Mouse (Mus musculus): ENCODE results near the gene Coro1c. TPM values are rescaled to one million over a fixed set of nuclear protein-coding genes. Genes with fewer than 3 reads are reported as not detected.

The Coro1c gene
- 10 to 100 TPM; 59.2 to 70.7 TPM for polyA plus RNA-seq (2017; shearing (Covaris generic))

- ATAC-seq, result peak; percentile 79
Measured at GRCm38 (mm10) chr5:113908592-113909441, at the start of gene Coro1c. Coro1c (minus strand) TSS chr5:113908758.

GRCm38 (mm10) chr5:113956510-113956909 is 48.0 kb upstream of the Coro1c start:
- ATAC-seq, result peak; percentile 38

DNA sequence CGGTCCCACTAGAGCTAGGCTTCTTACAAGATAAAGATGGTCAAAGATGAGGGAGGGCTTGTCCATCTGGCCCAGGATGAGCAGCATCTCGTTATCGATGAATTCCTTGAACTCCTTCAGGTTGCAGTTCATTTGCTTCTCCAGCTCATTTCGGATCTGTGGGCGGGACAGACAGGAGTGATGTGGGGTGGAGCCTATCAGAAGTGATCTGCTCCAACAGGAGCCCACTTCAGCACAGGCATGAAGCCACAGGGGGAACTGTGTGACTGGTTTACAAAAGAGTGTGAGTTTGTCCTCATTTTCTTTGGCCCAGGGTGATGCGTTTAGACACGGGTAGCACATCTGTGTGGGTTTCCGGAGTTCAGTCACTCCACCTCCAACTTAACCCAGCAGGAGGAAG is 47.1 kb upstream of the Coro1c start:
- no peak for ATAC-seq

- no peak for ATAC-seq
Measured at GRCm38 (mm10) chr5:113955281-113955680, 46.7 kb upstream of the Coro1c start.

- ATAC-seq, result peak; percentile 79
Measured at GRCm38 (mm10) chr5:113954421-113954820, 45.9 kb upstream of the Coro1c start.

DNA sequence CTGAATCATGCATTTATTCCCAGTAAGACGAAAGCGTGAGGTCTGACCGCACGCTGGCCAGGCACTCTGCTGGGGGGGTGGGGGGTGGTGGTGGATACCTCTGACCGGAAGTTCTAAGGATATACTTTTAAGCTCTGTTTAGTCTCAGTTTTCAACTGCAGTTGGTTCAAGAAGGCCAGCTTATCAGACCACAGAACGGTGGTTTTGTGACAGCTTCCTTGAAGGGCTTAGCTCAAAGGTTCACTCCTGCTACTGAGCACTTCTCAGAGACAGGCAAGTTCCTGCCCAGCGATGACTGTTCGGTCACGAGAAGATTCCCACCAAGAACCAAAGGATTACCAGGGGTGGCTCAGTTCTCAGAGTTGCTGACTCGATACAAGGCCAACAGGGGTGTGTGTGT is 44.0 kb upstream of the Coro1c start:
- ATAC-seq, result no peak

GRCm38 (mm10) chr5:113951693-113952071 is 43.1 kb upstream of the Coro1c start:
- ATAC-seq, result no peak

- ATAC-seq, result no peak
Measured at GRCm38 (mm10) chr5:113950786-113951692, 42.5 kb upstream of the Coro1c start.

- ATAC-seq, result no peak
Measured at GRCm38 (mm10) chr5:113950133-113950532, 41.6 kb upstream of the Coro1c start.

- no peak for ATAC-seq
Measured at GRCm38 (mm10) chr5:113947280-113947679, 38.7 kb upstream of the Coro1c start.

GRCm38 (mm10) chr5:113945126-113945525 is 36.6 kb upstream of the Coro1c start:
- ATAC-seq, result no peak

DNA sequence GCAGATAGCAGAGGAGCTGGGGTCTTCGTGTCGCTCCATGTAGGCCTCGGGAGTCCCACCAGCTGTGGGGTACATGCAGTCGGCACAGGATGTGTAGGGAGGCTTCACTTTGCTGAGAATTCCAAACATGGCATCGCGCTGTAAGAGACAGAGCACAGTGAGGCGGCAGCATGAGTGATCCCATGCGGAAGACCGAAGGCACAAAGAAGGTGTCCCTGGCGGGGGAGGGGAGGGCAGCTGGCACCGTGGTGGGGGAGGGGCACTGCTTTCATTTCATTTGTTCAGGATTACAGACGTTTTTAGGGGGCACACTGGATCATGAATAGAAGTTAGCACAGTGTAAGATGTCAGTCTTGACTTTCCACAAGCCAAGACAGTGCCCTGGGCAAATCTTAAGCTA is 34.8 kb upstream of the Coro1c start:
- no peak for ATAC-seq

DNA sequence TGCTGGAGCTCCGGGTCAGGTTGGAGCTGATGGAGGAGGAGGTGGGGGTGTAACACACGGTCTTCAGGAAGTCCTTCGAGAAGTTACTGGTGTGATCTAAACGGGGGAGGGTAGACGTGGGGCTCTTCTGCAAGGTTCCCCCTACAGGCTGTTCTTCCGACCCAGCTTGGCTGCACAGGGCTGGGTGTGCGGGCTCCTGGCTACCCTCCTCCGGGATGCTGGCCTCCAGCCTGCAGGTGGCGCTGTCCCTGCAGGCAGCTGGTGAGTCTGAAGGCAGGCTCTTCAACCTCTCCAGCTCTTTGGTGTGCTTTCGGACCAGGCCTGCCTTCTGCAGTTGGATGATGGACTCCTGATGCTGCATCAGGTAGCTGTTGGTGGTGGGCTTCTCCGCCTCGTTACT is 34.0 kb upstream of the Coro1c start:
- no peak for ATAC-seq

DNA sequence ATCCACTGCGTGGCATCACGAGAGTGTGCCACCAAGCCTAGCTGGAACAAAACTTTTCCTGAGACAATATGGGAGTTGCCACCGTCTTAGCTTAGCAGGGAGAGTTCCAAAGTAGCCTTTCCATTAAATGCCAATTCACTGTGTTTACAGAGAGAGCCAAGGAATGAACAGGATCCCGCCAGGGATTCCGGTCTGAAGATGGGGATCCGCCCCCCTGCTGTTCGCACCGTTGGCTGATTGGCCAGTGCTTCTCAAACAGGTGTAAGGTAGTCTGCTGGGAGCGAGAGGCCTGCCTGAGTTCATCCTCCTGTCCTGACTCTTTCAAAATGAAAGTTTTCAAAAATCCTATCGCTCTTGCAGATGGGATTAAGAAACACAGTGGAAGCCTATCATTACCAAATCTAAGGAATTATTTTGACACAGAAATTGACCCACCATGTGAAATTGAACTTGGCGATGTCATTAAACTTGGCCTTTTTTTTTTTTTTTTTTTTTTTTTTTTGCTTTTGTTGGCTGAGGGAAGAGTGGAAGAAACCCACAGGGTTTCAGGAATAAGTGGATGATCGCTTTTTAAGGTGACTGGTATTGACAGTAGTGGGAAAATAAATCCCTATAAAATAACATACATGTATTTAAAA is 30.8 kb upstream of the Coro1c start:
- no peak for ATAC-seq

DNA sequence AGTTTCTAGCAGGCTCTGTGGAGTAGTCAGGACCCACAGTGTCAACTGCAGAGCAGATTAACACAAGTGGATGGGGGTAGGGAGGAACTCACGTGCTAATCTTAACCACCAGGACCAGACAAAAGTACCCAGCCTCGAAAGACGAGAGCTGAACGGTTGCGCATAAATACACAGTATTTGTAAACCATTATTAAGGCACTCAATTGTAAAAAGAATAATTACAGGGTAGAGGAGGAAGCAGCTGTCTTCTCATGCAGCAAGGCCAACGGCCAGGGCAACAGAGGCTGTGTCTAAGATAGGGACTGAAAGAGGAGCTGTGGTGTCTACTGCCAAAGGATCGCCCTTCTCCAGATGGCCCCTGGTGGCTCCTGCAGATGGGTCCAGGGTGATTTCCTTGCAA is 29.1 kb upstream of the Coro1c start:
- ATAC-seq, result no peak

DNA sequence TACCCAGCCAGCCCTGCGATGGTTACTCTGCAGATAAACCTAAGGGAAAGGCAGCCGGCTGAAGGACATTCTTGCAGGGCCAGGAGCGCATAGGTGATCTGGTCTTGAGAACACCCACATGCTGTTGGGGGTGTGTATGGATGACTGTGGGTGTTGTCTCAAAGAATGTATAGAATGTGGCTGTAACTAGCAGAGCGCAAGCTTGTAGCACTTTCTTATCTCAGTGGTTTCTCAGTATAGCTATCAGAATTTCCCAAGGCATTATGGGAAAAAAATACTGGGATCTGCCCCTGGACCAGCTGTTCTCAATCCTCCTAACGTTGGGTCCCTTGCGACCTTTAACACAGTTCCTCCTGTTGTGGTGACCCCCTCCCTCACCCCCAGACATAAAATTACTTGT is 25.3 kb upstream of the Coro1c start:
- ATAC-seq, result no peak

GRCm38 (mm10) chr5:113933480-113933879 is 24.9 kb upstream of the Coro1c start:
- ATAC-seq, result no peak

DNA sequence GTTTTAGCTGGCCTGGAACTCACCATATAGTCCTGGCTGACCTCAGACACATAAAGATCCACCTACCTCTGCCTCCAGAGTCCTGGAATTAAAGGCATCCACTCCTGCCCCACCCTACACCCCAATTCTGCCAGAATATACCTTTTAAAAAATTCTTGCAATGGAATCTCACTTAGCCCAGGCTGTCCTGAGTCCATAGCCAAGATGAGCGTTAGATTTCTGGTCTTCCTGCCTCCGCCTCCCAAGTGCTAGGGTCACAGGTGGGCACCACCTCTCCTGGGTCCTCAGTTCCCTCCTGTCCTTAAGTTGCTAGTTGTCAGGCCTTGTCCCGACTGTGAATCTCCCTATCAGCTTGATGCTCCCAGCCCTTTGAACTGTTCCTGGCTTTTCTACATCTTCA is 23.8 kb upstream of the Coro1c start:
- no peak for ATAC-seq

- ATAC-seq, result peak; percentile 71
Measured at GRCm38 (mm10) chr5:113930648-113931609, 22.4 kb upstream of the Coro1c start.

DNA sequence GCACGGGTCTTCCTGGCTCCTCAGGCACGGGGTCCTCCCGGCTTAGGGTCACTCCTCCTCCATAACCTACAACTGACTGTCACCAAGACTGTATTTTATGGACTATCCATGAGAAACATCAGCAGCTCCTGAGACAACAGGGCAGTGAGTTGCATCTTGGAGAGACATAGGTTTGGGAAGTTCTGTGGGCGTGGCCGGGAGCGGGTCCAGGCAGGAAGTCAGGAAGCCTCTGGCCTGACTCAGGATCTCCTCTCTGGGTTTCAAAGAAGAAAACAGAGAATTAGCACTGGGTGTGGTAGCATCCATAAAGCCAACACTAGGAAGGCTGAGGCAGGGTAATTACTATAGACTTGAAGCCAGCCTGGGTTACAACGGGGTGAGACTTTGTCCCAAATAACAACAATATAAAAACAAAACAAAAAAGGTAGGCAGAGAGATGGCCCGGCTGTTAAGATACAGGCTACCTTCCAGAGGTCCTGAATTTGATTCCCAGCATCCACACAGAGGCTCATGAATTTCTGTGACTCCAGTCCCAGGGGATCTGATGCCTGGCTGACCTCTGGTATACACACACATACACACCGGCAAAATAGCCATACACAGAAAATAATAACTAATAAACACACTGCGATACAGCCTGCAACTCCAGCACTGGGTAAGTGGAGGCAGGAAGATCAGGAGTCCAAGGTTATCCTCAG is 21.5 kb upstream of the Coro1c start:
- ATAC-seq, result no peak

- ATAC-seq, result no peak
Measured at GRCm38 (mm10) chr5:113929526-113929925, 21.0 kb upstream of the Coro1c start.

All from activated CD4-positive, CD25-positive, alpha-beta regulatory T cell, adult 4 months (primary cell).